Mouse (Mus musculus) layer of hippocampus, adult 9-11 months (tissue): ENCODE data around the gene Ovol1.

Source experiments
- DNase-seq: peaks from one replicate; pipeline ENCODE4 v3.0.0; 2022

The Ovol1 gene

DNA sequence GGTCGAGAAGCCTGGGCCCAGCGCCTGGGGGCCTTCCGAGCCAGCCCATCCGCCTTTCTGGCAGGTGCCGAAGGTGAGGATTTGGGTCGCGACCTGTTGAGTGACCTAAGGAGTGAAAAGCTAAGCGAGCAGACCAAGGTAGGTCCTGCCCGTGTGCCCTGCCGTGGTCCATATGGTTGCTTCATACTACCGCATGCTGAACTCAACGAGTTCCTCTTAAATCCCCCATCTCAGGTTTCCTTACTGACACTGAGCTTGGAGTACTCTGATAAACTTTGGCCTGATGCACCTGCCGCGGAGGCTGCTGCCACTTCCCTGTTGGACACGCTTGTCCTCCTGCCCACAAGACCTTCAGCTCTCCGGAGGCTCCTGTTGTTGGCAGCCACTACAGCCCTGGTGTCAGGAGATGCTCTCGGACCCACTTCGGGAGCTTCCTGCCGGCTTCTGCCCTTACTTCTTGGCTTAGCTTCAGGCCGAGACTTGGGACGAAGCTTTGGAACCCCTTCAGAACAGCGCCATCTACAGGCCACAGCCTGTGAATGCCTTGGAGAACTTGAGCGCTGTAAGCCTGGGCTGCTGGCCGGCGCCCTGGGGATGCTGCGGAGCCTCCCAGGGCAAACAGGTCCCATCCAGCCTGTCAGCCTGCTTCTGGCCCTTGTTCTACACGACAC, 8.2 kb upstream of the Ovol1 start:
- DNase-seq, result peak; percentile 59

DNA sequence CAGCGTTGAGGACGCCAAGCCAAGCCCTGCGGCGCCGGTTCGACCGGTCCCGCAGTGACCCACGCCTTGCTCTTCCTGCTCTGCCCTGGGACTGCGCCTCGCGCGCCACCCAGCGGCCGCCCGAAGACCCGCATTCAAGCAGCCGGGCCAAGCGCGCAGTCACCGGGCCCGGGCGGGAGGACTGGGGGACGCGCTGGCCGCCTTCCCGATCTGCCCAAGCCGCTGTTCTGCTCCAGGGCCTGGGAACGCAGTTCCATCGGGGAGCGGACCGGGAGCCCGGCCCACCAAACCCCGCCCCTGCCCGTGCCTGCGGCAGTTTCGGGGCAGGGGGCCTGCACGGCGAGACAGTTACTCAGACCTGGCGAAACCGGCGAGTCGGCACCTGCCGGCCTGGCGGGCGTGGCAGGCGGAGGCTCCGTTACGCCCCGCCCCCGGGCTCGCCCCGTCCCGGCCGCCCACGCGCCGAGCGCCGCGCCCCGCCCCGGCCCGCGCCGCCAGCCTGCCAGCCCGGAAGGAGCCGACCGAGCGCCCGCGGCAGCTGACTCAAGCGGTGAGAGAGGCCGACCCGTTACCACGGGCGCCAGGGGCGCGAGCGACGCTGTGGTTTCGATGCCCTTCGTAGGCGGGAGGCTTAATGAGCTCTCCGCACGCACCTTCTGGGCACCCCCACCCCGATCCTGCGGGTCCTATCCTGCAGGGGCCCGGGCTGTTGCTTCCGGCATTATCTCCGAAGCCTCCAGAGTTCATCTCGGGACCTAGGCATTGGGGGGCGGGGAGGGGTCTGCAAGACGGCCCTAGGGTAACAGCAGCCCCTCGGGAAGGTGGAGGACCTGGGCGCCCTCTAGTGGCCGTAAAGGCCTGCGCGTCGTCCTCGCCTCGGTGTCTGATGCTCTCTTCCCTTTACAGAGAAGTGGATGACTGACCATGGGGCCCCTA, 7.4 kb upstream of the Ovol1 start, which contains the start of gene Ap5b1:
TSS of gene Ap5b1 (plus strand) at position 492 of the 936 bp plus-strand sequence.
- DNase-seq, result peak; percentile 87

DNA sequence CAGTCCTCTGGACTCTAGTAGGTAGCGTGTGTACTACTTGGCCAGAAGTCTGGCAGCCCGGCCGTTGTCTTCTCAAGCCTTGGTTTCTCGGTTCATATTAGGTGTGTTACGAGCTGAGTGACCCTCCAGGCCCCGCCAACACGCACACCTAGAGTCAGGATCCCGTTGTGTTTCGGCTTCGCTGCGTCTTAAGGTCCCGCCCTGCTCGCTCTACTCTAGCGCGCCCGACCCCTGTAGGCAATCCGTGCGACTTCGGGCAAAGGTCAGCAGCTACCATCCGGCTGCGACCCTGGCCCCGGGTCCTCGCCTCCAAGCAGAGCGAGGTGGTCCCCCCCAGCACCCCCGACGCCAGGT, 6.7 kb upstream of the Ovol1 start:
- DNase-seq, result no peak

DNA sequence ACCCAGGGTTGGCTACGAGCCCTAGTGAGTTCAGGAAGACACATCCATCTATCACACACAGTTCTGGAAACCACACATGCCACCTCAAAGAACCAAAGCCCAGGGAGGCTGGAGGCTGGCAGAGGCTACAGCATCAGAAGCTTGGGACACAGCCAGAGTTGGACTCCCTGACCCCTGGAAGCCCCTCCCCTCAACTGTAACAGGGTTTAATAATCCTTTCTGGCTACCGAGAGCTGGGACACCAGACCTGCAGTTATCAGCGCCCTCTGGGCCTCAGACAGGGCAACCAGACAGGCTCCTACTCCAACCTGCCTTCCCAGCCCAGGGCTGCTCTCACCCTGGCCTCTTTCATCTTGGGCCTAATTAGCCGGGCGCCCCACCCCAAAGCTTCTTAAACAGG, 5.9 kb upstream of the Ovol1 start:
- no peak for DNase-seq

DNA sequence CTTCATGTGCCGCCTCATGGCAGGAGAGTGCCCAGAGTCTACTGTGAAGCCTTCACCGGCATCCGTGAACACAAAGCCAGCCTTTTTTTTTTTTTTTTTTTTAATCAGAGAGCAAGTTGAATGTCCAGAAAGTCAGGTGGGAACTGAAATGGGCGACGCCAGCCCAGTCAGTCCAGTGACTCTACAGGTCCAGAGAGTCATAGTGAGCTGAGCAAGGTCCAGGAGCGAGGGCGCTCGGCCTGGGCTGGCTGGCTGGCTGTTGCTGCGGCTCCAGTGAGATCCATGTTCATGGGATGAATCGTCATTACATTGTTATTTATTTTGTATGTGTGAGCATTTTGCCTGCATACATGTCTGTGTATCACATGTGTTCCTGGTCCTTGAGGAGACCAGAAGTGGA, 2.3 kb upstream of the Ovol1 start:
- no peak for DNase-seq

DNA sequence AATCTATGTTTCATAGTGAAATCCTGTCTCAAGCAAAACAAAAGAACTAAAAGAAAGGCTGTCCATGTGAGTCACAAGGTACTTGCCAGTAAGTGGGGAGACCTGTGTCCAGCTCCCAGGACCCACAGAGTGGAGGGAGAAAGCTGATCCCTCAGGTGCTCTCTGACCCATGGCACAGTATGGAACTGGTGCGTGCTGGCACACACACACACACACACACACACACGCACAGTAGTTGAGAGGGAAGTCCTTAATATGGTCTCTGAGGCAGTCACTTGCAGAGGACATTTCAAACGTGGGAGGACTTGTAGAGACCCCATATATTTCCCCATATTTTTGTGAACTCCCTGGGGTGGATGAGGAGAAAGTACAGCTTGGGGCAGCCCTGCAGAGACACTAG, 1.4 kb upstream of the Ovol1 start:
- DNase-seq, result no peak

DNA sequence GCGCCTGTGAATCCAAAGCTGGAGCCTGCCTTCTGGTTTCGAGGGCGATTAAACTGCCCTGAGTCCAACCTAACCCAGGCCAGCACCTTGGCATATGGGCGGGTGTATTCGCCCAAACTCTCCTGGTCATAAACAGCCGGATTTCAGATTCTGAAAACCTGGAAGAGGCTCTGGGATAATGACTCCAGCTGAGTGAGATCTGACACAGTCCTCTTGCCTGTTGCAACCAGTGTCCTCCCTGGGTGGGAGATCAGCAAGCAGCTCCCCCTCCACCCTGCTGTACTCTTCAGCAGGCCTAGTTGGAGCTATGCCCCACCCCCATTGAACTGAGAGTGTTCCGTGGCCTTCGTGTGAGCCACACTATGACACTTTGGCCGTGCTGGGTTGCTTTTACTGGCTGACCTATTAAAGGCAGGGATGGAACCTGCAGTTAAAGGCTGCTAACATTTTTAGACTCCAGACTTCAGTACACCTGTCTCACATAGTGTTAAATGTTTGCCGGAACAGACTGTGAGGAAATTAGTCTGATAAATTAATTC, 875 bp upstream of the Ovol1 start:
- DNase-seq, result no peak

DNA sequence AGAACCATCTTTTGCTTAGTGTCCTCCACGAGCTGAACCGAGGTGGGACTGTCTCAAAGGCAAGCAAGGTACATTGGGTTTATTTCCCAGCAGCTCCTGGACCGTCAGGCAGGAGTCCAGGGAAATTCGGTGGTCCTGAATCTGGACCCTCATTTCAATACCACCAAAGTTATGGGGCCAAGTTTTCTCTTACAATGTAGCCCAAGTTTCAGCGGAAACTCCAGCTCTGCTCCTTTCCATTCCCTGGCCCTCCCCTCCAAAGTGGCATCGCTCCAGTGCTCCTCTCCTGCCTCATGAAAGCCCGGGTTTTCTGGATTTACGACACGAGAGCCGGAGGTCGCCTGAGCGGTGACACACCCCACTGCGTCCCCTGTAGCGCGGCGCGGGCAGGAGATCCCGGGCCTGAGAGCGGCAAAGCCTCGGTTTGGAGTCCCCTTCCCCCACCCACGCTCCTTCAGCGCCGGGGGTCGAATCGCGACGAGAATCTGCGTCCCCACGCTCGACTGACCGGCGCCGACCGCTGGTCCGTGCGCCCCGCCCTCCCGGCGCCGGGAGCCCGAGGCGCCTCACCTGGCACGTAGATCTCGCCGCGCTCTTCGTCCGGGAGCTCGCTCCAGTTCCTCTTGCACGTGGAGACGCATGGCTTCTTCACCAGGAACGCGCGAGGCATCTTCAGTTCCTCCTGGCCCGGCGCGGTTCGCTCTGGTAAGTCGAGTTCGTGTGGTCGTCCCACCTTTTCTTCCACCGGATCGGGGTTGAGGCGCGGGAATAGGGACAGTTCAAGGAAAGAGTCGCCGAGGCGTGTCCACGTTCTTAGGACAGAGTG, 602 bp downstream of the Ovol1 start:
- DNase-seq, result no peak

DNA sequence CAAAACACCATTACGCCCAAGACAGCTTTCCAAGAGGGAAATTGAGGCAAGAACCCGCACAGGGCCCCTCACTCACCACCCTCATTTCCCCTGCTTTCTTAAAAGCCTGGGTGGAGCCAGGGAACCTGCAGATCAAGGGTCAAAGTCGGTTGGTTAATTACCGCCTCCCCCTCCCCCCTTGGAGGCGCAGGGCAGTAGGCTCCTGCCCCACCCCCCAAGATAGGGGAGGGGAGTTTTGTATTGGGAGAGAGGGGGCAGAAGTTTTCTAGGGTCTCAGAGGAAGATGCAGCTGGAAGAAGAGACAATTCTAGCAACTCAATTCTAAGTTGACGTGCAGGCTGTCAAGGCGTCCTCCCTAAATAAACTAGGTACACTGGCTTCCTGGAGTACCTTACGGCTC, 1.2 kb downstream of the Ovol1 start:
- no peak for DNase-seq

DNA sequence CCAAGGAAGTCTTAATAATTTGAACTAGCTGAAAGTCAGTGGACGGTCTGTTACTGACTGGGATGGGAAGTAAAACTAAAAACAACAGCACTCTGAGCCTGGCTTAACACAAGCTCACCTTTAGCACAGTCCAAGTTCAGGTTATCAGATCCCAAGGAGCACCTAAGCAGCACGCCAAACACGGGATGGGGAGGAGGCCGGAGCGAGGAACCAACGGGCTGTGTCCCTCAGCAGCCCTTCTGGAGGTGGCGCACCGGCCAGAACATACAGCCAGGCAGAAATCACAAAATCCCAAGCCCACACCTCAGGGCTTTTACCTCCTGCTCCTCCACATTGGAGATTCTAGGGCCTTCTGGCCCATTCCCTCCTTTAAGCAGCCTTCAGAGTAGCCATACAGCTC, 1.7 kb downstream of the Ovol1 start:
- no peak for DNase-seq

DNA sequence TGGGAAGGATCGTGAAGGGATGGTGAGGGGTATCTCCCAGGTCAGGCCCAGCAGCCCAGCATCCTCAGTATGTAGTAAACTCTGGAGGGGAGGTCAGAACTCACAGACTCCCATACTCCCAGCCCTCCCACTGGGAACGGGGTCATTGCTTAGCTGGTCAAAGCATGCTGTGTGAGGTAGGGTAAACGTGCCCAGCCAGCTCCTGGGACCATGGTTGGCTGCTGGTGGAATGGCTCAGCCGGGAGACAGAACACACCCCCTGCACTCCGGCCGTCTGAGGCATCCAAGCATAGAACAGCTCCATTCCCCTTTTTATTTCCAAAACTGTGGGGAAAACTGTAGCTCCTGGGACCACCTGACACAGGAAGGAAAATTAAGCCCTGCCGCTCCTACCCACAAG, 2.3 kb downstream of the Ovol1 start:
- no peak for DNase-seq

DNA sequence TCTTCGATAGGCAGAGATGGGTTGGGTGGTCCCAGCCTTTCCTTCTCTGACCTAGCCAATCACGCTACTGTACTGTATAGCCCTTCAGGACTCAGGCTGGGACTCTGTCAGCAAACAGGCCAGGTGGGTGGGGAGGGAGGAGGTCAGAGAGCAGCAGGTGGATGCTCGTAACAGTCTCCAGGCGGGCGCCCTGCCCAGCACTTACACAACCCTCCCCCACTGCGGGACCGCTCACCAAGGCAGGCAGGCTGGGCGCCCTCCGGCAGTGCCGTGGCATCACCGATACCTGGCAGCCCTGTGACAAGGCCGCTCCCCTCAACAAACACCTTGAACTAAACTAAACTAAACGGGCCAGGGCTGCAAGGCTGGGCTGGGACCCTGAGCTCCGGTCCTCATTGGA, 6.2 kb downstream of the Ovol1 start:
- no peak for DNase-seq

DNA sequence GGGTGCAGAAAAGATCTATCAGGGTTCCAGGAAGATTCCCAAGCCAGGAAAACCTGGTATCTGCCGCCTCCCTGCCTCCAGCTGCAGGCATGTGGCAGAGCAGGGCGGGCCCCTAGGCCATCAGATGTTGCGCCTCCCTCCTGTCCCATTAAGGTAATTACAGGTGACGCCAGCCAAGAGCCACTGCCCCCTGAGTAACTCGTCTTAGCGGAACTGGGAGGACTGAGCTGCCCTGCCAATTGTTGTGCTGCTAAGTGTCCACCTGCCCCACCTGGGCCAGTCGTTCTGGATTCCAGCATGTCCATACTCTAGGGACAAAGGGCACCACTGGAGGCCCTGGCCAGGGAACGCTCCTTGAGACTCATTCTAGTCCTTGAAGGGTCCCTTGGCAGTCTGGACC, 6.6 kb downstream of the Ovol1 start:
- no peak for DNase-seq

DNA sequence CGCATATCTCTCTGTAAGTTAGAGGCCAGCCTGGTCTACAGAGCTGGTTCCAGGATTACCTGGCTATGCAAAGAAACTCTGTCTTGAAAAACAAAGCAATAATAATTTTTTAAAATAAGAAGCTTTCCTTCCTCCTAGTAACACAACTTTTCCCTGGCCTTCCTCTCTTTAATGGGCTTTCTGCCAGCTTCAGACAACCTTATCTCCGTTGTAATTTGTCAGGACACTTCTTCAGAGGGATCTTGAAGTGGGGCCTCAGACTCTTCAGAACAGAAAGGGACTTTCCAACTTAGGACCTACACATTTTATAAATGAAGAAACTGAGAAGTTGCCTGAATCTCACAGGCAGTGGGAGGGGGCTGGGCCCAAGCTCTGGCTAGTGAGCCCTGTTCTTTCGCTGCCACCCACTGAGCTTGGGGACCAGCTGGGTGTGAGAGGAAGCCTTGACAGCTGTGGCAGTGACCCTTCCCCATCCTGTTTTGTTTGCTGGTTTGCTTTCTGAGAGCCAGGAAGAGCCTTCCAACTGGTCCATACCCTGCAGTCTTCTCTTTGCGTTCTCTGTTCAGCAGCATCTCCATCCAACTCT, 12.9 kb downstream of the Ovol1 start:
- DNase-seq, result no peak

DNA sequence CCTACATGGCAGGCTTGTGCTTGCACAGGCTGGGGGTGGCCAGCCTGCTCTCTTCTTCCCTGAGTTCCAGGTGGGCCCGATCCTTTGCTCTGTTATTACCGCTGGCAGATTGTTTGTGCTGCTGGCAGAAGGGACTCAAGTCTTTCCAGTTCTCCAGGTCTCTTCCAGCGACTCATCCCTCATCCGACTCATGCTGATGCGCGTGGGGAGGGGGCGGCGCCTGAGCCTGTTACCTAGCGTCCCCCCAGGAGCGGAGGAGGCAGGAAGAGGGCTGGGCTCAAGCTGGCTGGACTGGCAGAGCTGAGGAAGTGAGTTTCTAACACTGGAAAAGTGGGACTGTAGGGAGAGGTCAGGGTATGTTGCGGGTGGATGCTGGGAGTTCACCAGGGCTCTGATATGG, 16.4 kb downstream of the Ovol1 start:
- no peak for DNase-seq

DNA sequence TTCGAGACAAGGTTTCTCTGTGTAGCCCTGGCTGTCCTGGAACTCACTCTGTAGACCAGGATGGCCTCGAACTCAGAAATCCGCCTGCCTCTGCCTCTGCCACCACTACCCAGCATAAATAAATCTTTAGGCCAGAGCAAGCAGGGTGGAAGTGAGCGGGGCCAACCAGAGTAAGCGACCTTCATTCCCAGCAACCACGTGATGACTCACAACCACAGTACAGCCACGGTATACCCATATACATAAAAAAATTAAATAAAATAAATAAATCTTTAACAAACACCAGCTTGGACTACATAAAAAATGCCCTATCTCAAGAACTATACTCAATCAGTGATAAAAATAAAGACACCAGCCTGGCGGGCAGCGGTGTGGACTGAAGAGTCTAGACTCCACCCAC, 17.1 kb downstream of the Ovol1 start:
- DNase-seq, result no peak

DNA sequence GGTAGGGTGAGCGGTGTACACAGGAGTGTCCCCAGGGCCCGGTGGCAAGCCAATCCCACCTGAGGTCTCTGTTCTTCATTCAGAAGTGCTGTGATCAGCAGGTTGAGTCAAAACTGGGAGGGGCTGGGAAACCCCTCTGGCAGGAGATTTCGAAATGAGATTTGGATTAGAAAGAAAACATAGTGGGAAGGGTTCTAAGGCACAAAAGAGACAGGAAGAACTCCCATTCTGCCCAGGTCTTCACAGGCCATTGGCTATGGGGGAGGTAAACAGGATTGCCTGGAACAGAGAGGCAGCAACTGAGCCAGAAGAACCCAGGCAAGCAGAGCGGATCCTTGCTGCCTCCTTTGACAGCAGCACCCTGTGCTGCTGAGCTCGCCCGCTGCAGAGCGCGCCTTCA, 21.7 kb downstream of the Ovol1 start:
- no peak for DNase-seq

DNA sequence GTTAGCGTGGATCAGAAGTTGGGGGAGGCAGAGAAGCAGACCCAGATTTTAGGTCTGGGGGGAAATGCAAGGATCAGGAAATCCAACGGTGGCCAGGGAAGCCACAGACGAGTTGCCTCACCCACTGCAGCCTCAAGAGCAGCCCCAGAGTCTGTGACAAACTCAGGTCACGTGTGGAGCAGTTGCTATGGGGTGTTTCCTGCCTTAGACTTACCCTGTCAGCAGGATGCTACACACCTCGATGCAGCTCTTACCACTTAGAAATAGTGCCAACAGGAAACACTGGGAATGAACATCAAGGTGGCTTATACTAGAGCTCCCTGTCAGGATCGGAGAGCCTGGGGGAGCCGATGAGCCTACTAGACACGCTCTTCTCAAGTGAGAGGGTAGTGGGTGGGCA, 27.9 kb downstream of the Ovol1 start:
- DNase-seq, result no peak

DNA sequence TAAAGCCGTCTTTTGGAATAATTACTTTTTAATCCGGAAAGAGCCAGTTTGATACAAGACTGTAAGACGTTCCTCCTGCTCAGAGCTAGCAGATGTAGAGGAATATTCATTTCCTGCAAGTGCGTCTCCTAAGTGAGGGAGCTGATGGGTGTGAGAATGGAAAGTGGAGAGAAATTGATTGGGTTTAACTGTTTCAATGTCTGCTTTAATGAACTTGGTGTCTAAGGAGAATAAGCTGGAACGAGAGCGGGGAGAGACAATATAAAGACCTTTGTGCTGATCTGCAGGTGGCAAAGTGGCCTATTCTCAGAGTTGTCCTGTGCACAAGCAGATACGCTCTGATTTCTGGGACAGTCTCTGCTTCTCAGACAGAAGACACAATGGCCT, 30.3 kb downstream of the Ovol1 start:
- DNase-seq, result no peak

DNA sequence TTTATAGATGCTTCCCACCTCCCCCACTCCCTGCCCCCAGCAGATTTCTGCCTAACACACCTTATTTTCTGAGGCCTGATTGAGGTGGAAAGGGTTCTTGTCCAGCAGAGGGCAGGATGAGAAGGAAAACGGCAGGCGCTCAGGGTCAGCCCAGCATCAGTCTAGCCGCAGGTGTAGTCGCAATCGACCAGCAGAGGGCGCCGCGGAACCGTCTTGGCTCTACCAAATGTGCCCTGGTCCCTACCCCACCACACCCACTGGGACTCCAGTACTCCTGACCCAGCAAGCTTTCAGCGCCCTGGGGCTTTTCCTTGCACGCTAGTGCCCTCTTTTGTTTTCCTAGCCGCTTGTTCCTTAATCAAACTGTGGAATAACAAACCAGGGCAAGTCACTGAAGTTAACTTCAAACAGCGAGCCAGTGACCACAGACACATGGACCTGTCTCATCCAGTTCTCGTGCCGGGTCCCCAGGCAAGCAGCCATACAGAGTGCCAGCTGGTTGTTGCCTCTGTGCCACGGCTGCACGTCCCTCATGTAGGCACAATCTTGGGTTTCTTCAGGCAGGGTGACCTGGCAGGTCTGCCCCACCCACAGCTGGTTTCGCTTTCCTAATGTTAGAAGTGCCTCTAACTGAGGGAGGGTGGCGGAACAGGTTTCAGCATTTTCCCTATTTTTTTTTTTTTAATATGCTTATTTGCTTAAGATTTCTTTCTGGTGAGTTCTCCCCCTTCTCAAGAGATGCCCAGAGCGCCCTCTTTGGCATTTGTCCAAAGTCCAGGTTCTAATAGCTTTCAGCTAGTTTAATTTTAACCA, 30.9 kb downstream of the Ovol1 start:
- DNase-seq, result peak; percentile 88

DNA sequence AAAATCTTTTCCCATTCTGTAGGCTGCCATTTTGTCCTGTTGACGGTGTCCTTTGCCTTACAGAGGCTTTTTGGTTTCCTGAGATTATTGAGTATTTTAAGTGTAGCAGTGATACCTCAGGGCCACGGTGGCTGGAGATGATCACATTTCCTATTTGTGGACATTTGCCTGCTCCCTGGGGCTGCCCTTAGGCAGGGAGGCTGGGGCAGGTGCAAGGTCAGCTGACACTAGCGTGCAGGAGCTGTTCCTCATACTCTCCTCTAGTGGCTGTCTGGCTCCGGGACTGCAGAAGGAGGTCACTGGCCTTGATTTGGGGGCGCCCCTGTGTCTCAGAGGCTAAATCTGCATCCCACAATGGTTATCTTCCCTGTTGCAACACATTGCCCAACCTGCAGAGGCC, 35.2 kb downstream of the Ovol1 start:
- no peak for DNase-seq

DNA sequence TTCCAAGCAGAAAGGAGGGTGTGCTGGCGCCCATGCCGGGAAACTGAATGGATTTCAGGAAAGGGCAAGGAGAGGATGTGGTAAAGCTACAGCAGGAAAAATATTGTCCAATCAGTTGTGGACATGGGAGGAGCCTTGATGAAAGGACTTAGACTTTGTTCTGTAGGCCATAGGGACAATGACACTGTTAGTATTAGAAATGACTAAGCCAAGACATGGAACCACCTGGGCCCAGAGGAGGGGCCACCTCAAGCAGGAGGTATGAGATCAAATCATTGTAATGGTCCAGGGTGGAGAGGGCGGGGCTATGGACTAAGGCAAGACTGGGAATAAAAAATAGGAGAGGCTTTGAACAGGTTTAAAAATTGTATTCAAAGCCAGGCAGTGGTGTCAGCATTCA, 41.7 kb downstream of the Ovol1 start:
- DNase-seq, result no peak
